Mouse (Mus musculus) intestine, embryonic 16.5 days (tissue): Measurements from ENCODE around the gene Fhit. TPM values are rescaled to one million over a fixed set of nuclear protein-coding genes. Genes with fewer than 3 reads are reported as not detected.

Experiments
- ATAC-seq: fragments of 200-750 bp; cut with Nextera tagmentation; 2 replicates; pipeline ENCODE4 v1.8.0; 2017; ENCODE audit warnings: moderate TSS enrichment, moderate library complexity
- H3K27ac ChIP-seq: fragments of 300-500 bp; sonication (generic); 2 replicates; pipeline ENCODE4 v1.5.1; 2014; ENCODE audit warnings: mild to moderate bottlenecking, low read length
- H3K27me3 ChIP-seq: fragments of 300-500 bp; sonication (generic); replicated peaks from 2 replicates; pipeline ENCODE4 v1.6.1; 2014; ENCODE audit warnings: low read length, control low read depth, mixed read lengths; ENCODE audit not compliant: control insufficient read depth, insufficient read depth
- H3K36me3 ChIP-seq: fragments of 300-500 bp; sonication (generic); 2 replicates; pipeline ENCODE4 v1.6.1; 2014; ENCODE audit warnings: low read length, control low read depth; ENCODE audit not compliant: control insufficient read depth, insufficient read depth
- H3K4me1 ChIP-seq: fragments of 300-500 bp; sonication (generic); 2 replicates; pipeline ENCODE4 v1.6.1; 2014; ENCODE audit warnings: low read length, control low read depth, mixed read lengths; ENCODE audit not compliant: control insufficient read depth, insufficient read depth
- H3K4me2 ChIP-seq: fragments of 300-500 bp; sonication (generic); 2 replicates; pipeline ENCODE4 v1.6.1; 2014; ENCODE audit warnings: low read depth, low read length, control low read depth
- H3K4me3 ChIP-seq: fragments of 300-500 bp; sonication (generic); 2 replicates; pipeline ENCODE4 v1.5.1; 2014; ENCODE audit warnings: mild to moderate bottlenecking, low read length
- H3K9ac ChIP-seq: fragments of 300-500 bp; sonication (generic); 2 replicates; pipeline ENCODE4 v1.6.1; 2014; ENCODE audit warnings: low read depth, low read length
- H3K9me3 ChIP-seq: fragments of 300-500 bp; sonication (generic); 2 replicates; pipeline ENCODE4 v1.6.1; 2016; ENCODE audit warnings: low read length, control low read depth; ENCODE audit not compliant: control insufficient read depth
- WGBS: fragments of 180-500 bp; shearing (Covaris S2); extraction: QIAGEN DNeasy Blood & Tissue Kit; methylation state at CpG from one replicate; pipeline ENCODE4 v1.1.7; 2014; 5-methylcytosine and 5-hydroxymethylcytosine counted together
- polyA plus RNA-seq: library from polyadenylated mRNA; unstranded; fragments of >200 nt; fragmentation: Nextera tagmentation; extraction: Ambion mirVana; gene quantifications from 2 replicates; pipeline ENCODE4 v1.2.1, GENCODE M21; 2015

Gene Fhit
- polyA plus RNA-seq, 1 experiment from 2014 or later, result 14.7 TPM

GRCm38 (mm10) chr14:9721917-9722472 lies 1439.8 kb downstream of the Fhit start:
- no peak for ATAC-seq
- 57% methylated on average over 2 of the region's 2 CpGs for WGBS

GRCm38 (mm10) chr14:9698621-9699020 lies 1463.2 kb downstream of the Fhit start:
- ATAC-seq, result no peak
- Histone ChIP-seq H3K9me3 (no peaks in the 10 kb centered on the region), H3K27ac (no peak overlapping the region), H3K36me3 (no peaks in the 10 kb centered on the region), H3K9ac (no peak overlapping the region), H3K27me3 (no peaks in the 10 kb centered on the region), H3K4me1 (no peaks in the 10 kb centered on the region), H3K4me3 (no peak overlapping the region), H3K4me2 (no peak overlapping the region)
- WGBS, result 76% methylated on average over 1 of the region's 1 CpGs

More at GRCm38 (mm10) chr14:9721917-9722472, 1439.8 kb downstream of the Fhit start:
- Histone ChIP-seq H3K27ac (no peak overlapping the region), H3K27me3 (no peaks in the 10 kb centered on the region), H3K36me3 (no peaks in the 10 kb centered on the region), H3K4me2 (no peak overlapping the region), H3K4me1 (no peaks in the 10 kb centered on the region), H3K4me3 (no peak overlapping the region), H3K9ac (no peak overlapping the region), H3K9me3 (no peaks in the 10 kb centered on the region)

GRCm38 (mm10) chr14:9697101-9697500 lies 1464.7 kb downstream of the Fhit start:
- Histone ChIP-seq H3K27me3 (no peaks in the 10 kb centered on the region), H3K9me3 (no peaks in the 10 kb centered on the region), H3K4me2 (no peak overlapping the region), H3K4me3 (no peak overlapping the region), H3K36me3 (no peaks in the 10 kb centered on the region), H3K4me1 (no peaks in the 10 kb centered on the region), H3K27ac (no peak overlapping the region), H3K9ac (no peak overlapping the region)
- 82% methylated on average over 3 of the region's 3 CpGs for WGBS
- no peak for ATAC-seq

GRCm38 (mm10) chr14:9696004-9696403 lies 1465.8 kb downstream of the Fhit start:
- H3K27ac ChIP-seq, result no peak overlapping the region
- H3K4me1 ChIP-seq, result no peaks in the 10 kb centered on the region
- ATAC-seq, result no peak
- H3K4me3 ChIP-seq, result no peak overlapping the region
- no peaks in the 10 kb centered on the region for H3K27me3 ChIP-seq
- no peak overlapping the region for H3K9ac ChIP-seq
- no peak overlapping the region for H3K4me2 ChIP-seq
- no peaks in the 10 kb centered on the region for H3K9me3 ChIP-seq
- no peaks in the 10 kb centered on the region for H3K36me3 ChIP-seq
- WGBS, result 28% methylated on average over 4 of the region's 4 CpGs

GRCm38 (mm10) chr14:9695217-9695690 lies 1466.6 kb downstream of the Fhit start:
- no peaks in the 10 kb centered on the region for H3K9me3 ChIP-seq
- 78% methylated on average over 4 of the region's 4 CpGs for WGBS
- H3K27me3 ChIP-seq, result no peaks in the 10 kb centered on the region
- H3K36me3 ChIP-seq, result no peaks in the 10 kb centered on the region
- no peak for ATAC-seq
- no peaks in the 10 kb centered on the region for H3K4me1 ChIP-seq
- H3K4me2 ChIP-seq, result no peak overlapping the region
- no peak overlapping the region for H3K9ac ChIP-seq
- H3K4me3 ChIP-seq, result no peak overlapping the region
- H3K27ac ChIP-seq, result no peak overlapping the region

DNA sequence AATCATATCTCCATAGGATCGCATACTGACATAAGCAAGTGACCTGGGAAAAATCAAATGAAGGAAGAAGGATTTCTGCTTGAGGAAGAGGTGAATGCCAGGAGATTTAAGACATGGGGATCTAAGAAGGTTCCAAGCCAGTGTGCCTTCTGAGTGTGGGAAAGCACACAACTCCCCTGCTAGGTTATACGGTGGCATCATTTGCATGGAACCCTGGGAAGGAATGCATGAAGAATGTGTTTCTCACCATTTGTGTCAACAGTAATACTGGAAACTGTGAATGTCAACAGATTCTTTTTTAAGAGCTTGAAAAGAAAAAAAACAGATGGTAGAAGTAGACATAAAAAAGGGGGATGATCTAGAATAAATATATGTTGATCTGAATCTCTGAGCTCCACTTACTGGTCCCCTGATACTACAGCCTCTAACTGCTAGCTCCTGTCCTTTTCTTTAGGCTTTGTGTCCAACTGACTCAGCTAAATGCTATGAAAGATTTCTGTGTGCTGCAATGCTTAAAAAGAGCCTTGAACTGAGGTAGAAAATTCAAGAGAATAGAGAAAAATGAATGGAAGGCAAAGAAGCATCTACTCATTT lies 1473.1 kb downstream of the Fhit start:
- H3K4me1 ChIP-seq, result no peaks in the 10 kb centered on the region
- WGBS, result 74% methylated on average over 2 of the region's 2 CpGs
- ATAC-seq, result no peak
- no peak overlapping the region for H3K9ac ChIP-seq
- no peak overlapping the region for H3K4me2 ChIP-seq
- H3K36me3 ChIP-seq, result no peaks in the 10 kb centered on the region
- no peaks in the 10 kb centered on the region for H3K9me3 ChIP-seq
- no peak overlapping the region for H3K4me3 ChIP-seq
- no peak overlapping the region for H3K27ac ChIP-seq
- no peaks in the 10 kb centered on the region for H3K27me3 ChIP-seq

GRCm38 (mm10) chr14:9684362-9684761 lies 1477.5 kb downstream of the Fhit start:
- no peak overlapping the region for H3K27ac ChIP-seq
- no peak overlapping the region for H3K9ac ChIP-seq
- no peak for ATAC-seq
- H3K4me3 ChIP-seq, result no peak overlapping the region
- H3K36me3 ChIP-seq, result no peaks in the 10 kb centered on the region
- H3K4me2 ChIP-seq, result no peak overlapping the region
- 71% methylated on average over 1 of the region's 1 CpGs for WGBS
- no peaks in the 10 kb centered on the region for H3K4me1 ChIP-seq
- no peaks in the 10 kb centered on the region for H3K27me3 ChIP-seq
- no peaks in the 10 kb centered on the region for H3K9me3 ChIP-seq

GRCm38 (mm10) chr14:9672728-9673127 lies 1489.1 kb downstream of the Fhit start:
- H3K4me1 ChIP-seq, result no peaks in the 10 kb centered on the region
- no peak overlapping the region for H3K4me3 ChIP-seq
- 83% methylated on average over 1 of the region's 1 CpGs for WGBS
- no peaks in the 10 kb centered on the region for H3K36me3 ChIP-seq
- no peak overlapping the region for H3K9ac ChIP-seq
- H3K4me2 ChIP-seq, result no peak overlapping the region
- H3K27me3 ChIP-seq, result no peaks in the 10 kb centered on the region
- H3K9me3 ChIP-seq, result no peaks in the 10 kb centered on the region
- no peak overlapping the region for H3K27ac ChIP-seq
- no peak for ATAC-seq

DNA sequence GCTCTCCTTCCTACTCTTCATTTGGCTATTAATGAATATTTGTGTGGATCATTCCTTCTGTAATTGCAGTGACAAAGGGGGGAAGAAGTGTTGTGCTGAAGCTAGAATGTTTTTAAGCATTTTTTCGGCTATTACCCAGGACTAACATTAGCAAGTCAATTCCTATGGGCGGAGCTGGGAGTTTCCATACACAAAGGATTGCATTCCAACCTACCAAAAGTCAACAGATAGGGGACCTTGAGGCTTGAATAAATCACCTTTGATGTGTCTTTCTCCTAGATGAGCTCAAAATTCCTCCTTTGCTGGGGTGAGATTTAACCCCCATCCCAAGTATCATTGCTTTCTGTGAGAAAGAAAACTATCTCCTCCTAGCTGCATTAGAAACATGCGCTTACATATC lies 1490.1 kb downstream of the Fhit start:
- WGBS, result 58% methylated on average over 3 of the region's 3 CpGs
- ATAC-seq, result no peak
- no peaks in the 10 kb centered on the region for H3K4me1 ChIP-seq

DNA sequence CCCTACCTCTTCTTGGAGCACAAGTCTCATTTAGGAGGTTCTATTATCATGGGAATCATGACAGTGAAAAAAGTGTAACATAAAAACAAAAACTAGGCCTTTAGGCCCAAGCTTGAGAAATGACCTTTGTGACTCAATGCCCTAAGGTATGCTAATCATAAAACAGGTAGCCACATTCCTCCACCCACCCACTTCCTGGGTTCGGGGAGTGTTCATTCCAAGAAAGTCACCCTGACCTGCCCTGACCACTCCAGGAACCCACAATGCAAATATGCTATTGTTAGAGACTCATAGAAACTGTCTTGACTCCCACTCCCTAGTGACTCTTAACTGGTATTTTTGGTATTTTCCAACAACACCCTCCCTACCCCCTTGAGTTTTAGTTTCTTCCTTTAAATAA lies 1492.1 kb downstream of the Fhit start:
- no peaks in the 10 kb centered on the region for H3K4me1 ChIP-seq
- H3K4me3 ChIP-seq, result no peak overlapping the region
- 66% methylated on average over 1 of the region's 1 CpGs for WGBS
- no peak overlapping the region for H3K4me2 ChIP-seq
- ATAC-seq, result no peak
- H3K36me3 ChIP-seq, result no peaks in the 10 kb centered on the region
- no peak overlapping the region for H3K9ac ChIP-seq
- H3K27ac ChIP-seq, result no peak overlapping the region
- no peaks in the 10 kb centered on the region for H3K9me3 ChIP-seq
- H3K27me3 ChIP-seq, result no peaks in the 10 kb centered on the region

More for the DNA sequence above, 1490.1 kb downstream of the Fhit start:
- H3K9me3 ChIP-seq, result no peaks in the 10 kb centered on the region
- no peak overlapping the region for H3K9ac ChIP-seq
- H3K4me3 ChIP-seq, result no peak overlapping the region
- no peaks in the 10 kb centered on the region for H3K27me3 ChIP-seq
- H3K36me3 ChIP-seq, result no peaks in the 10 kb centered on the region
- no peak overlapping the region for H3K4me2 ChIP-seq
- no peak overlapping the region for H3K27ac ChIP-seq
